Mouse (Mus musculus): ENCODE measurements around the gene Usp6nl. TPM values are rescaled to one million over a fixed set of nuclear protein-coding genes. Genes with fewer than 3 reads are reported as not detected.
A peak's percentile ranks its signal among the peaks of the same experiment; 100 is the strongest.

The Usp6nl gene
- polyA plus RNA-seq, 1 experiment from 2014 or later: 18.3 TPM

DNA sequence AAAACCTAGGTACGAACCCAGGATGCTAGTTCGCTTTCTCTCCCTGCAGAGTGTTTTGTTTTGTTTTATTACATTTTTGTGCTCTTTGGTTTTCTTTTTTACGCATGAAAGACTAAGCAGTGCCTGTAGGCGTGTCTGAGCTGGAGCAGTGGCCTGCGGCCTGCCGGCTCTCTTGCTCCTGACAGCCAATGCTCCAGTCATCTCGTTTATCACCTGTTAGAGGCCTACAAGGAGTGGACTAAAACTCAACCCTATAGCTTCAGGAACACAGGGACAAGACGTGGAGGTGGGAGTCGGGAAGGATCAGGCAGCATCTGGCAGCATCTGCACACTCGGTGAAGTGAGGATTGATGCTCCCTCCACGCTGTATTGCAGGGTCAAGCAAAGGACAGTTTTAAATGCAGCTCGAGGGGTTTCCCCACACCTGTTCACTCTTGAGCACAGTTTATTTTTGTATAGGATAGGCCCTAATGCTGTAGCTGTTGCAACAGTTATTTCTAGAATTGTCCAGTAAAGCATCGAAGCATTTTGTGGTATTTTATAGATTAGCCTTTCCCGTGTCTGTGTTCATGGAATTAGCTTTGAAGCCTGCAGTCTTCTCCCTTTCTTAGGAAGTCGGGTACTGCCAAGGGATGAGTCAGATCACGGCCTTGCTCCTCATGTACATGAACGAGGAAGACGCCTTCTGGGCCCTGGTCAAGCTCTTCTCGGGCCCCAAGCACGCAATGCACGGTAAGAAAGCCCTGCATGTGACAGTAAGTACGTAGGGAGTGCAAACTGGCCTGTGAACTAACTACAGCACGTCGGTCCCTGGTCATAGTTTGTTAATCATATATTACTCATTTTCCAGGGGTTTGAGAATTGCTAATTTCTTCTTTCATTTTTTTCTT, 101.4 kb downstream of the Usp6nl start:
- Histone ChIP-seq H3K4me3 (ENCODE audit: low read depth, low read length) (no peak overlapping the region), H3K9ac (ENCODE audit: low read length) (no peak overlapping the region), H3K27ac (ENCODE audit: low read depth, low read length) (no peak overlapping the region), H3K9me3 (ENCODE audit: control insufficient read depth, low read length) (no peaks in the 10 kb centered on the region), H3K27me3 (ENCODE audit: control insufficient read depth, insufficient read depth, low read length) (no peaks in the 10 kb centered on the region), H3K36me3 (ENCODE audit: control insufficient read depth, insufficient read depth, low read length) (peaks cover 4% of the 10 kb centered on the region; the same call in 1 of the 2 replicates), H3K4me1 (replicated peaks; ENCODE audit: control insufficient read depth, insufficient read depth, low read length) (no peaks in the 10 kb centered on the region), H3K4me2 (ENCODE audit: low read depth, low read length, severe bottlenecking) (no peak overlapping the region)
- no peak for ATAC-seq (replicated peaks; ENCODE audit: low FRiP score)
- no peak for DNase-seq (ENCODE audit: low spot score)
- 92% methylated on average over 24 of the region's 24 CpGs for WGBS

DNA sequence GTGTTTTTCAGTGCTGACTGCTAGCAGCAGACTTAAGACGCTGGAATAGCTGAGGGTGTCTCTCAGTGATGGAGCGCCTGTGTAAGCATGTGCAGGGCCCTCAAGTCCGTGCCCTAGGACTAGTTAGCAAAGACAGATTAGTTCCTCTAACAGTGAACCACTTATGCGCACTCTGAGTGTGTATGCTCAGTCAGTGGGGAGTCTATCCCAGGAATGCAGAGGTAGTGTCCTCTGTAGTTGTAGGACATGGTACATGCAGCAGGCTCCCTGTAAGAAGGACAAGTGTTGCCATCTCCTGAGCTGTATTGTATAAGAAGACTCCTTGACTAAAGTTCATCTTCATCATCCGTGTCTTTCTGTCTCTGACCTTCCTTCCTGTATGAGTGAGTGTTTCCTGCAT, 102.4 kb downstream of the Usp6nl start:
- Histone ChIP-seq H3K9ac (ENCODE audit: low read length) (no peak overlapping the region), H3K4me3 (ENCODE audit: low read depth, low read length) (no peak overlapping the region), H3K36me3 (ENCODE audit: control insufficient read depth, insufficient read depth, low read length) (peaks cover 4% of the 10 kb centered on the region; the same call in 1 of the 2 replicates), H3K27me3 (ENCODE audit: control insufficient read depth, insufficient read depth, low read length) (no peaks in the 10 kb centered on the region), H3K4me1 (replicated peaks; ENCODE audit: control insufficient read depth, insufficient read depth, low read length) (no peaks in the 10 kb centered on the region), H3K4me2 (ENCODE audit: low read depth, low read length, severe bottlenecking) (no peak overlapping the region), H3K9me3 (ENCODE audit: control insufficient read depth, low read length) (no peaks in the 10 kb centered on the region), H3K27ac (ENCODE audit: low read depth, low read length) (no peak overlapping the region)
- DNase-seq (ENCODE audit: low spot score) (no peak), ATAC-seq (replicated peaks; ENCODE audit: low FRiP score) (no peak)
- 88% methylated on average over 5 of the region's 5 CpGs for WGBS

DNA sequence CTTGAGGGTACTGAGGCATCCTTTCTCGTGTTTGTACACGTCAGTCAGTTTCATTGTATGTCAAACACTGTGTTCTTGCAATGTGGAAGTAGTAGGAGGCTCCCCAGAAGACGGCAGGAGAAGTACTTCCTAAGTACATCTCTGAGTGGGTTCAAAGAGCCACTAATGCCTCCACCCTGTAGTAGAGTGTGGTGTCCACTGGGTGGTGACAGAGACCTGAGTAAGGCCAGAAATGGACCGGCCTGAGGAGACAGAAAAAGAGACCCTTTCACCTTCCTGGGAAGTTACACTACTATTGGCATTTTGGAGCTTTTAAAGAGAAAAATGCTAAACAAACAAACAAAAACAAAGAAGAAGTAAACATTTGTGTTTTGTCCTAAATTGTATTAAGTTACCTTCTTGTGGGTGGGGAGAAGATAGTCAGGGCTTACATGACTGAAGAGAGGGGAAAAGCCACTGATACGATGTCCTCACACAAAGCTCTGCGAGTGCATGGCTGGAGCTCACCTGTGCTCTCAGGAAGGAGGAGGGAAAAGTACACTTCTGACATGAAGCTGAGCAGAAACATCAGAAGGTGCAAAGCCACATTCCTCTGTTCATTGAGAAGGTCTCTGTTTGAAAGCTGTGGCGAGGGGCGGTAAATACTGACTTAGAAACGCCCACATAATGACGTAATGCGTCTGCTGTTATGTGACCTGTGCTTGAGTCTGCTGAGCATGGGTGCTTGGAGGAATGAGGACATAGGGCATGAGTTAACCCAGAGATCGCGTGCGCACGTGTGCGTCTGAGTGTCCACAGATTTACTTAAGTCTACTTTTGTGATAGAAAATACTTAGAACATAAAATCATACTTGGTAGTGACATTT, 113.9 kb downstream of the Usp6nl start:
- Histone ChIP-seq H3K9ac (ENCODE audit: low read length) (no peak overlapping the region), H3K4me3 (ENCODE audit: low read depth, low read length) (no peak overlapping the region), H3K27ac (ENCODE audit: low read depth, low read length) (no peak overlapping the region), H3K4me1 (replicated peaks; ENCODE audit: control insufficient read depth, insufficient read depth, low read length) (no peaks in the 10 kb centered on the region), H3K4me2 (ENCODE audit: low read depth, low read length, severe bottlenecking) (no peak overlapping the region), H3K27me3 (ENCODE audit: control insufficient read depth, insufficient read depth, low read length) (no peaks in the 10 kb centered on the region), H3K9me3 (ENCODE audit: control insufficient read depth, low read length) (no peaks in the 10 kb centered on the region), H3K36me3 (ENCODE audit: control insufficient read depth, insufficient read depth, low read length) (peaks cover 4% of the 10 kb centered on the region; the same call in 1 of the 2 replicates)
- DNase-seq (ENCODE audit: low spot score) (peak; percentile 61), ATAC-seq (replicated peaks; ENCODE audit: low FRiP score) (0 out of 2 replicates have a peak, but pooled peaks have one; percentile 51)
- 87% methylated on average over 16 of the region's 16 CpGs for WGBS

DNA sequence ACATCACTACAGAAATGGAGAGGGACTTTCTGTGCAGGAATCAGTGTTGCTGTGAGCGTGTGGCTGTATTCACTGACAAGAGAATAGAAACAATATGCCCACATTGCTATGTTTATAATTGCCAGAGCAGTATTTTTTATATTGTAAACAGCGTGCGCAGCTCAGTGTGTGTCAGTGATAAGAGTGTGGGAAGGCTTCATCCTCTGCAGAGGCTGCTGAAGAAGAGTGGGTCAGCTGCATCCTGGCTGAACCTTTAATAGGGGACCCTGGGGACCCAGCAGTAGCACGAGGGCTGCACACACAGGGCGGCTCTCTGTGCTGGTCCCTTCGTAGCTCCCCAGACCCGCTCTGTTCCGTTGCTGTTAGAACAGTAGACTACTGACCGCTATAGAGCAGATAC, 119.2 kb downstream of the Usp6nl start:
- H3K4me1 ChIP-seq (replicated peaks; ENCODE audit: control insufficient read depth, insufficient read depth, low read length): no peaks in the 10 kb centered on the region
- ATAC-seq (replicated peaks; ENCODE audit: low FRiP score): no peak
- no peaks in the 10 kb centered on the region for H3K9me3 ChIP-seq (ENCODE audit: control insufficient read depth, low read length)
- no peak overlapping the region for H3K27ac ChIP-seq (ENCODE audit: low read depth, low read length)
- no peak overlapping the region for H3K4me2 ChIP-seq (ENCODE audit: low read depth, low read length, severe bottlenecking)
- H3K9ac ChIP-seq (ENCODE audit: low read length): no peak overlapping the region
- no peak for DNase-seq (ENCODE audit: low spot score)
- H3K4me3 ChIP-seq (ENCODE audit: low read depth, low read length): no peak overlapping the region
- H3K36me3 ChIP-seq (ENCODE audit: control insufficient read depth, insufficient read depth, low read length): peaks cover 4% of the 10 kb centered on the region; the same call in 1 of the 2 replicates
- no peaks in the 10 kb centered on the region for H3K27me3 ChIP-seq (ENCODE audit: control insufficient read depth, insufficient read depth, low read length)
- 93% methylated on average over 9 of the region's 9 CpGs for WGBS

DNA sequence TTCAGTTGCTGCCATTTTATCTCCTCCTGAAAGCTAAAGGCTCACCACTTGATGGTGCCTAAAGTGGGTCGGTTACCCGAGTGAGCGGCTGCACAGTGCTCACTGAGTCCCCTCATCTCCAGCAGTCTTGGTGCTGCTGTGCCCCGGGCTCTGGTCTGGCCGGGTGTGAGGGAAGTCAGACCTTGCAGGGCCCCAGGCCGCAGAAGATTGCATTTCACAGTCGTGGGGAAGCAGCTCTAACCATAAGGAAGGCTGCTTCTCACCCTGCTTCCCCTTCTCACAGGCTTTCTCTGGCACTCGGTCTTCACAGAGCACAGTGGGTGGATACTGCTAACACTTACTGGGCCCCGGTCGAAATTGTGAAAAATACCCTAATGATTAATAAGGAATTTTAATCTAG, 119.8 kb downstream of the Usp6nl start:
- Histone ChIP-seq H3K27me3 (ENCODE audit: control insufficient read depth, insufficient read depth, low read length) (no peaks in the 10 kb centered on the region), H3K36me3 (ENCODE audit: control insufficient read depth, insufficient read depth, low read length) (peaks cover 4% of the 10 kb centered on the region; the same call in 1 of the 2 replicates), H3K4me3 (ENCODE audit: low read depth, low read length) (no peak overlapping the region), H3K4me2 (ENCODE audit: low read depth, low read length, severe bottlenecking) (no peak overlapping the region), H3K27ac (ENCODE audit: low read depth, low read length) (no peak overlapping the region), H3K9ac (ENCODE audit: low read length) (no peak overlapping the region), H3K9me3 (ENCODE audit: control insufficient read depth, low read length) (no peaks in the 10 kb centered on the region), H3K4me1 (replicated peaks; ENCODE audit: control insufficient read depth, insufficient read depth, low read length) (no peaks in the 10 kb centered on the region)
- DNase-seq (ENCODE audit: low spot score) (no peak), ATAC-seq (replicated peaks; ENCODE audit: low FRiP score) (no peak)
- WGBS: 91% methylated on average over 10 of the region's 10 CpGs

DNA sequence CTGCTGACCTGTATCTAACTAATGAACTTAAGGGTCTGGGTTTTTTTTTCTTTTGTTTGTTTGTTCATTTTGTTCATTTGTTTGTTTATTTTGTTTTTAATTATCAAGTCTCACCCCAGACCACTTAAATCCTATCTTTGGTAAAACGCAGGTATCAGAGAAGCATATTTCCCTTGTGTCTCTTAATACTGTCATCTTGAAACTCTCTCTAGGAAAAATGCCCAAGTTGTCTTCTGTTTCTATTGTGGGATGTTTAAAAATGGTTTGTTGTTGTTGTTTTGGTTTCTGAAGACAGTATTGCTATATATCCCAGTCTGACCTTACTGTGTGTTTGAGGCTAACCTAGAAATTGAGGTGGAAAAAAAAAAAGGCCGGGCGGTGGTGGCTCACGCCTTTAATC, 121.5 kb downstream of the Usp6nl start:
- no peak for DNase-seq (ENCODE audit: low spot score)
- Histone ChIP-seq H3K4me1 (replicated peaks; ENCODE audit: control insufficient read depth, insufficient read depth, low read length) (no peaks in the 10 kb centered on the region), H3K36me3 (ENCODE audit: control insufficient read depth, insufficient read depth, low read length) (peaks cover 4% of the 10 kb centered on the region; the same call in 1 of the 2 replicates), H3K27ac (ENCODE audit: low read depth, low read length) (no peak overlapping the region), H3K27me3 (ENCODE audit: control insufficient read depth, insufficient read depth, low read length) (no peaks in the 10 kb centered on the region), H3K9ac (ENCODE audit: low read length) (no peak overlapping the region), H3K4me3 (ENCODE audit: low read depth, low read length) (no peak overlapping the region), H3K4me2 (ENCODE audit: low read depth, low read length, severe bottlenecking) (no peak overlapping the region), H3K9me3 (ENCODE audit: control insufficient read depth, low read length) (no peaks in the 10 kb centered on the region)
- no peak for ATAC-seq (replicated peaks; ENCODE audit: low FRiP score)
- 95% methylated on average over 4 of the region's 4 CpGs for WGBS

DNA sequence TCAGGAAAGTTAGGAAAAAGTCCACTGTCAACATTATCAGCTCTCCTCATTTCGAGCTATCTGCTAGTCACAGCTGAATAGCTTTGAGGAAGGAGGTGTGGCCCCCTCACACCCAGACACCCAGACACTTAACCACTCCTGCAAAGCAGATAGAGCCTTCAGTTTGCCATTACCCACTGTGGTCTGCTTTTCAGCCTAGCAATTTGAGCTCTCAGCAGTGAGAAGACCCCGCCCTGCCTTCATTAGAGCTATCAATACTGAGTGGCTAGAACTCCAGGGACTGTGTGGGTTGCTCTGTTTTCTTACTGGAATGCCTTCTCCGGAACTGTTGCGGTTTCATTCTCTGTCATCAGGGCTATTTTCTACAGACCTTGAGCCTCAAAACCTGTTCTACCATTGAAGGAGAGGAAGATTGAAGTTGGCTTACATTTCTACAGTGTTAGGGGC, 122.3 kb downstream of the Usp6nl start:
- Histone ChIP-seq H3K4me1 (replicated peaks; ENCODE audit: control insufficient read depth, insufficient read depth, low read length) (no peaks in the 10 kb centered on the region), H3K9ac (ENCODE audit: low read length) (no peak overlapping the region), H3K4me2 (ENCODE audit: low read depth, low read length, severe bottlenecking) (no peak overlapping the region), H3K27me3 (ENCODE audit: control insufficient read depth, insufficient read depth, low read length) (no peaks in the 10 kb centered on the region), H3K9me3 (ENCODE audit: control insufficient read depth, low read length) (no peaks in the 10 kb centered on the region), H3K27ac (ENCODE audit: low read depth, low read length) (no peak overlapping the region), H3K36me3 (ENCODE audit: control insufficient read depth, insufficient read depth, low read length) (peaks cover 4% of the 10 kb centered on the region; the same call in 1 of the 2 replicates), H3K4me3 (ENCODE audit: low read depth, low read length) (no peak overlapping the region)
- ATAC-seq (replicated peaks; ENCODE audit: low FRiP score) (no peak), DNase-seq (ENCODE audit: low spot score) (no peak)
- WGBS: 82% methylated on average over 4 of the region's 4 CpGs

DNA sequence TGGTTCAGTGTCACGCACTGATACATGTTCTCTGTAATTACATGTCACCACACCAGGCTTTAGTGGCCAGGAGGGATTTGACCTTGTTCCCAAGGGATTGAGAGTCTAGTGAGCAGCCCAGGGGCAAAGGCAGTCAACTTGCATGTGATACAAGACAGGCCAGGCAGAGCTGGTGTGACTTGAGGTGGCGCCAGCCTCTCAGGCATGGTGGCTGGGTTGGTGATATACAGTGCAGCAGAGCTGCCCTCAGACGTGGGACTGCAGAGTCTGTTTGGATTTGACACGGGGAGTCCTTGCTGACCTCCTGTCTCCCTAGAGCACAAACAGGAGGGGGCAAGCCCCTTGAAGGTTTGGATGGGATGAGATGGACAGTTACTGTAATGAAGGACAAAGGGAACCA, 123.4 kb downstream of the Usp6nl start:
- Histone ChIP-seq H3K9me3 (ENCODE audit: control insufficient read depth, low read length) (no peaks in the 10 kb centered on the region), H3K27me3 (ENCODE audit: control insufficient read depth, insufficient read depth, low read length) (no peaks in the 10 kb centered on the region), H3K36me3 (ENCODE audit: control insufficient read depth, insufficient read depth, low read length) (peaks cover 1% of the 10 kb centered on the region; the same call in 1 of the 2 replicates), H3K4me3 (ENCODE audit: low read depth, low read length) (no peak overlapping the region), H3K4me2 (ENCODE audit: low read depth, low read length, severe bottlenecking) (no peak overlapping the region), H3K4me1 (replicated peaks; ENCODE audit: control insufficient read depth, insufficient read depth, low read length) (no peaks in the 10 kb centered on the region), H3K9ac (ENCODE audit: low read length) (no peak overlapping the region), H3K27ac (ENCODE audit: low read depth, low read length) (no peak overlapping the region)
- 84% methylated on average over 4 of the region's 4 CpGs for WGBS
- ATAC-seq (replicated peaks; ENCODE audit: low FRiP score): no peak
- DNase-seq (ENCODE audit: low spot score): no peak

Data from forebrain, embryonic 11.5 days (tissue).